Mouse (Mus musculus) MEL (cell line): ENCODE measurements around the gene Ldlrad2.

ENCODE experiments used
- BHLHE40 ChIP-seq: IDR thresholded peaks from 2 replicates; pipeline ENCODE4 v1.6.1; 2012; ENCODE audit warnings: low read depth, mild to moderate bottlenecking, inconsistent platforms, low read length, improper control_type of control experiment, borderline replicate concordance
- CTCF ChIP-seq, 3 experiments: IDR thresholded peaks in 2 of 3; conservative IDR thresholded peaks in 1 of 3; 2 replicates each; pipeline ENCODE4 v1.5.1; 2011 to 2012; ENCODE audit warnings: low read length in 3 of 3, low read depth in 2 of 3, mild to moderate bottlenecking in 2 of 3, improper control_type of control experiment in 1 of 3, inconsistent platforms in 1 of 3, mixed read lengths in 1 of 3, moderate library complexity in 1 of 3; ENCODE audit not compliant: control insufficient read depth in 1 of 3, insufficient read depth in 1 of 3, poor library complexity in 1 of 3, severe bottlenecking in 1 of 3
- MAX ChIP-seq: IDR thresholded peaks from 2 replicates; pipeline ENCODE4 v1.6.1; 2011; ENCODE audit warnings: low read length, improper control_type of control experiment
- MEF2A ChIP-seq: IDR thresholded peaks from 2 replicates; pipeline ENCODE4 v1.6.1; 2014; ENCODE audit warnings: low read depth, mild to moderate bottlenecking, inconsistent platforms, low read length, improper control_type of control experiment; ENCODE audit not compliant: poor library complexity, insufficient replicate concordance, severe bottlenecking; ENCODE audit errors: extremely low read depth
- POLR2A ChIP-seq, 2 experiments: IDR thresholded peaks; 2 replicates each; pipeline ENCODE4 v1.6.1; 2011 to 2012; ENCODE audit warnings: low read length in 2 of 2, mild to moderate bottlenecking in 2 of 2, control low read depth in 1 of 2, improper control_type of control experiment in 1 of 2, low read depth in 1 of 2, moderate library complexity in 1 of 2; ENCODE audit not compliant: control insufficient read depth in 1 of 2, insufficient read depth in 1 of 2, poor library complexity in 1 of 2
- POLR2AphosphoS2 ChIP-seq: IDR thresholded peaks from 2 replicates; pipeline ENCODE4 v1.6.1; 2011; ENCODE audit warnings: low read length, improper control_type of control experiment
- TAL1 ChIP-seq: IDR thresholded peaks from 2 replicates; pipeline ENCODE4 v1.6.1; 2012; ENCODE audit warnings: mild to moderate bottlenecking, inconsistent platforms, low read length, moderate library complexity, mixed read lengths
- ZMIZ1 ChIP-seq: IDR thresholded peaks from 2 replicates; pipeline ENCODE4 v1.6.1; 2012; ENCODE audit warnings: low read depth, mild to moderate bottlenecking, inconsistent platforms, low read length, improper control_type of control experiment, moderate library complexity

DNA sequence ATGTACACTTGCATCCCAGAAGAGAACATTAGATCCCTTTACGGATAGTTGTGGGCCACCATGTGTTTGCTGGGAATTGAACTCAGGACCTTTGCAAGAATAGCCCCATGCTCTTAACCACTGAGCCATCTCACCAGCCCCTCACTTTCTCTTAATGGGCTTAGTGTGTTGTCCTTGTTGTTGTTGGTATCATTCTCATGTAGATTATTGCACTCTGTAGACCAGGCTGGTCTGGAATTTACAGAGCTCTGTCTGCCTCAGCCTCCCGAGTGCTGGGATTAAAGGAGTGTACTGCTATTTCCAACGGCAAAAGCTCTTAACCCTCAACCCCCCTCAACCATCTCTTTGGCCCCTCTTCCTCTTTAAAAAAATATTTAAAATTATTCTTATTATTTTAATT lies 15.2 kb upstream of the Ldlrad2 start:
- TF ChIP-seq ZMIZ1 (no peak), MEF2A (no peak), POLR2A (IDR thresholded peaks at IDR 0.05; ENCODE audit: control insufficient read depth in 1 of 2, insufficient read depth in 1 of 2, low read depth in 1 of 2, low read length in 2 of 2, poor library complexity in 1 of 2) (no peak), CTCF (IDR thresholded peaks at IDR 0.05 in 2 of 3, conservative IDR thresholded peaks at IDR 0.05 in 1 of 3; ENCODE audit: control insufficient read depth in 1 of 3, insufficient read depth in 1 of 3, low read depth in 2 of 3, low read length in 3 of 3, poor library complexity in 1 of 3, severe bottlenecking in 1 of 3) (no peak), MAX (no peak), POLR2AphosphoS2 (no peak), TAL1 (no peak), BHLHE40 (no peak)
